Mouse (Mus musculus) lung, adult 2 months (tissue): ENCODE measurements around the gene Gimap4. TPM values are rescaled to one million over a fixed set of nuclear protein-coding genes. Genes with fewer than 3 reads are reported as not detected.
"Not testable (repeated sequence)": the region's sequence is repeated elsewhere in the genome, so short reads cannot be mapped to it uniquely, and the experiment has no call there.

Source experiments
- DNase-seq: peaks from one replicate; pipeline ENCODE4 v3.0.0; 2022
- H3K4me1 ChIP-seq: fragments of 200-500 bp; 2 replicates; pipeline ENCODE4 v1.6.1; 2011; ENCODE audit warnings: low read length; ENCODE audit not compliant: control insufficient read depth, insufficient read depth
- H3K4me3 ChIP-seq: fragments of 200-500 bp; replicated peaks from 2 replicates; pipeline ENCODE3; 2011; ENCODE audit warnings: low read depth, mild to moderate bottlenecking, control low read depth, low read length; ENCODE audit errors: extremely low read depth
- CTCF ChIP-seq: fragments of 200-500 bp; IDR thresholded peaks from 2 replicates; pipeline ENCODE4 v1.5.1; 2011; ENCODE audit warnings: mild to moderate bottlenecking, low read length, control low read depth; ENCODE audit not compliant: insufficient read depth
- POLR2A ChIP-seq: fragments of 200-500 bp; IDR thresholded peaks from 2 replicates; pipeline ENCODE4 v1.6.1; 2011; ENCODE audit warnings: low read depth, mild to moderate bottlenecking, control low read depth, low read length, borderline replicate concordance; ENCODE audit errors: extremely low read depth
- WGBS: fragments of 180-500 bp; shearing (Covaris S2); methylation state at CpG from one replicate; pipeline ENCODE4 v1.1.7; 2018; 5-methylcytosine and 5-hydroxymethylcytosine counted together
- polyA plus RNA-seq: library from polyadenylated mRNA; depleted of rRNA; stranded (reverse); fragments of >200 nt; gene quantifications from 2 replicates; pipeline ENCODE4 v1.2.3, GENCODE M21; 2012

Gimap4 gene
- polyA plus RNA-seq, 1 experiment: 58.9 TPM

DNA sequence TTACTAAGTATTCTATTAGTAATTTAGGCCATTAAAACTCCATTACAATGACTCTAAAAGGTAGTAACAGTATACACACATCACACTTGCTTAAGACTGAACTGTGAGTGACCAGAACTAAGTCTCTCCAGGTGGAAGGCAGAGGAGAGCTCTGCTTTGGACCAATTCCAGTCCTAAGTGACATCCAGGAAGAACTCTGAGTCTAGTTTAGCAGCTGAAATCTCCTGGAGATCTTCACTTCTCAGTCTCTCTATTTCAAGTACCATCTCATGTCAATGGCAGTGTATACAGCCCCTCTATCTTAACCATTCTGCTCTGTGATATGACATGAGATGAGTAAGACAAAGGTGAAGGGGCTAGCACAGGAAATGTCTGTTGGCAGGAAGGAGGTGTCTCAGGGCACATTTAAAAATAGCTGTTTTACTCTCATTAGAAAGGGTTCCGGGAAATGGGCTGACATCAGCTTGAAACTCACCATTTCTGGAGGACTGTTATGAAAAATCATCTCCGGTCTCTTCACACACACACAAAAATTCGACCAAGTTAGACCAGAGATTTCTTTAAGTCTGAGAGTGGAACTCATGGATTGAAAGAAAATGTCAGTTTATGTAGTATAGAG lies 2.8 kb upstream of the Gimap4 start:
- no peak for TF ChIP-seq CTCF
- TF ChIP-seq POLR2A: no peak
- DNase-seq: no peak
- WGBS: 42% methylated on average over 3 of the region's 3 CpGs
- Histone ChIP-seq H3K4me3 (no peak overlapping the region), H3K4me1 (peaks cover 2% of the 10 kb centered on the region)

DNA sequence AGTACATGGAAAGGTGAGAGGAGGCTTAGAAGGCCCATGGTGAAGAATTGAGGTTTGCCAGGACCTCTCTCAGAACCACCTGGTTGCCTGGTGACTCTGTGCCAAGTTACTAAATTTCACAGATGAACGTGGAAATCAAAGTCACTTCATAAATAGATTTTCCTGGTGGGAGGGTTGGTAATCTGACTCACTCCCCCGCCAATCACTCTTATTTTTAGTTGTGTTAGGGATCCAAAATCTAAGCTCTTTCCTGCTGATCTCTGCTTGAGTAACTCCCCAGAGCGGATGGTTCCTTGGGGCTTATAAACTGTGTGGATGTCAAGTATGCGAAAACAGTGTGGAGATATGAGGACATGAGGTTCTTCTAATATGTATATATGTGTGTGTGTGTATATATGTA lies 2.1 kb upstream of the Gimap4 start:
- Histone ChIP-seq H3K4me3 (no peak overlapping the region), H3K4me1 (peaks cover 2% of the 10 kb centered on the region)
- no peak for TF ChIP-seq CTCF
- TF ChIP-seq POLR2A: no peak
- DNase-seq: no peak
- 63% methylated on average over 4 of the region's 4 CpGs for WGBS

DNA sequence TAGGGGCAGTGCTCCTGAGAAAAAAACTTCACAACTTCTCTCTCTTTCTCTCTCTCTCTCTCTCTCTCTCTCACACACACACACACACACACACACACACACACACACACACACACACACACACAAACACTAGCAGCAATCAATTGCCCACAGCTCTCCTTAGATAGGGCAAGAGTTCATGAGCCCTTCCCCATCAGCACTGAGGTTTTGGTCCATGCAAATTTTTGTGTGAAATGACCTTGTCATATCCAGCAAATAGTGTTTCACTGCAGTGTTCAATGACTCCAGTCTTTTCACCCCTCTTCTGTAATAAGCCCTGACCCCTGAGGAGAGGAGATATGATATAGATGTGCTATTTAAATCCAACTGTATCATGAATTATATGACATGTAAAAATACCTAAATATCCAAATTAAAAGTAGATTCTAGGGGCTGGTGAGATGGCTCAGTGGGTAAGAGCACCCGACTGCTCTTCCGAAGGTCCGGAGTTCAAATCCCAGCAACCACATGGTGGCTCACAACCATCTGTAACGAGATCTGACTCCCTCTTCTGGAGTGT lies 1.0 kb upstream of the Gimap4 start:
- DNase-seq, H3K4me1 ChIP-seq, H3K4me3 ChIP-seq: not testable (repeated sequence)
- 86% methylated on average over 4 of the region's 4 CpGs for WGBS

DNA sequence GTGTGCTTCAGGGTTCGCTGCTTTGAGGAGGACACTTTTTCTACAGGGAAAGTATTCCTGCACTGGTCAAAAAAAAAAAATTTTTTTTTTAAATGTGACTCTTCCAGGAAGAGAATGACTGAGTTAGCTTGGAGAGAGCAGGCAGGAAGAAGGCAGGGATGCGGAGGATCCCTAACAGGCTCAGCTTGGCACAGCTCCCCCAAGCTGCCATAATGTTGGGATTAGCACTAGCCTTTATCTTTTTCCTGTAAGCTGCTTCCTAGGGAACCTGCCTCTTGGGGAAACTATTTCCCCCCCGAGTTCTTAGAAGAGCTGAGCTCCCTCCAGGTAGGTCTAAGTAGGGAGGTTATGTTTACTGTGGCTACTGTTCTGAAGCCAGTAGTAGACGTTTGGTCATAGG lies 457 bp downstream of the Gimap4 start:
- peaks cover 4% of the 10 kb centered on the region for H3K4me1 ChIP-seq
- no peak for DNase-seq
- WGBS: 37% methylated on average over 4 of the region's 4 CpGs
- 0 out of 2 replicates have a peak, but pooled peaks have one; percentile 19 for TF ChIP-seq POLR2A
- TF ChIP-seq CTCF: no peak
- H3K4me3 ChIP-seq: peak overlapping the region; percentile 63

DNA sequence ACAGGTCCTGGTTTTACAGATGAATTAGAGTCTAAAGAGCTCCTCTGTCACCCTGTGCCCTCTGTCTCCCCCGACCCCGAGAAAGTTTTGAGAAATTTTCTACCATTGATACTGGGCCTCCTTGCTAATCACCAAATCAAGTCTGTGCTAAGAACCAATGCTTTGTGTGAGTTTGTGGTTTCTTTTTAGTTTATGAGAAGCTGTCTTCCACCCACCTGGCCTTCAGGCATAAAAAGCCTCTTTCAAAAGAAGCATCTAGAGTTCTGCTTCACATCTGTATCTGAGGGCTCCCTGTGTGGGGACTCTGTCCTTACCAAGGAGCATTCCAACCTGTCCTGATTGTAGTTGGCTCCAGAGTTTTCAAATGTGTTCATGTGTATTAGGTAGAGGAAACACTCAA lies 902 bp downstream of the Gimap4 start:
- 60% methylated on average over 2 of the region's 2 CpGs for WGBS
- H3K4me1 ChIP-seq: peaks cover 4% of the 10 kb centered on the region
- H3K4me3 ChIP-seq: peak overlapping the region; percentile 63
- DNase-seq: no peak
- TF ChIP-seq CTCF (no peak), POLR2A (no peak)

DNA sequence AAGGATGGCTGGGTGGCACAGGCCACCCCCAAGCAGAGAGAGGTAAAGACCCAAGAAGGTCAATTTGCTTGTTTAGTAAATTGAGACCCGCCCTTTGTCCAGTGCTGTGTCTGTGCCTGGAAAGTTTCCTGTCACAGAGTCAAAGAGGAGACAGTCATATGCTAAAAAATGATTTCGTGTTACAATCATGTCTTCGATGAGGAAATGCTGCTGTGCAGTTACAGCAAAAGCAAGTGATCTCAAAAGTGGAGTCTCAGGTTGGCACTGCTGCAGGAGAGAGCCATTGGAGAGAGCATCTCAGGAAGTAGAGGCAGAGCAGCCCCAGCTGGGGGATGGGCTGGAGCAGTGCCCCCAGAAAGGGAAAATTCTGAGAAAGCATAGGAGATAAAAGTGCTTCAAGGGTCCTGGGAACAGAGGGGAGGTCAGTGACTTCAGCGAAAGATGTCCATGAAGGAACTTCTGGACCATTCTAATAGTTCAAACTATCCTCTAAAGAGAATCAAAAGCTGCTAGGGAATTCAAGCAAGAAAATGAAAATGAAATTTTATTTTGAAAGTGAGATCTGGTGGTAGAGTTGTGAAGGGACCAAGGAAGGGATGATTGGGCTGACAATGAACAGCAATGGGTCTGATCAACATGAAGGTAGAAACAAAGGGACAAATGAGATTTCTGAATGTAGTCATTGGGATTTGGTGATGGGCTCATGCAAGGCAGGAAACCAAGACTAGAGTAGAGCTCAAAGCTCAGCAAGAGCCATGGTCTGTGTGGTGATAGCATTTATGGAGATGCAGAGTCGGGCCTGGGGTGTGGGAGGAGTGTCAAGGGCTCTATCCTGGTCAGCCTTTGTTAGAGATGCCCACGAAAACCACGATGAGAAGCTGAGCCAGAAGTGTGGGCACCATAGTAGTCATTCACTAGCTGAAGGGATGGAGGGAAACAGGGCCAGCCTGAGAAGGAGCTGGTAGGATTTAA lies 1.6 kb downstream of the Gimap4 start:
- no peak for DNase-seq
- TF ChIP-seq CTCF: no peak
- no peak for TF ChIP-seq POLR2A
- WGBS: 45% methylated on average over 7 of the region's 7 CpGs
- Histone ChIP-seq H3K4me3 (peak overlapping the region; percentile 49), H3K4me1 (peaks cover 7% of the 10 kb centered on the region)

DNA sequence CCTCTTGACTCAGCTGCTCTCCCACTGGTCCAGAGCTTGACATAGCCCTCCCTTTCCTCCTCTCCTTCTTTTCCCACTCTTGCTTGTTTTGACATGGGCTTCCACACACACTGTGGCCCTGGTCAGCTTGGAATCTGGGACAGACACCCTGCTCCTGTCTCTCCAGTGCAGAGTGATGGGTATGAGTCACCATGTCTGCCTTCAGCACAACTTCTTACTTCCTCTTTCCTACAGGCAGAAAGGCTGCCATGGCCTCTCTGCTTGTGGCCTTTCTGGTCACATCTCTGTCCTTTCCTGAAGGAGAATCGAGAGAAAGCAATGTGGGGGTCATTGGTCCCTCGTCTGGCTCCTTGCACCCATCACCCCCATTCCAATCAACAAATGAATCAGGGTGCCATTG lies 2.7 kb downstream of the Gimap4 start:
- 57% methylated on average over 2 of the region's 2 CpGs for WGBS
- H3K4me1 ChIP-seq: peaks cover 5% of the 10 kb centered on the region
- DNase-seq: no peak
- no peak for TF ChIP-seq CTCF
- no peak for TF ChIP-seq POLR2A
- H3K4me3 ChIP-seq: peak overlapping the region; percentile 39

DNA sequence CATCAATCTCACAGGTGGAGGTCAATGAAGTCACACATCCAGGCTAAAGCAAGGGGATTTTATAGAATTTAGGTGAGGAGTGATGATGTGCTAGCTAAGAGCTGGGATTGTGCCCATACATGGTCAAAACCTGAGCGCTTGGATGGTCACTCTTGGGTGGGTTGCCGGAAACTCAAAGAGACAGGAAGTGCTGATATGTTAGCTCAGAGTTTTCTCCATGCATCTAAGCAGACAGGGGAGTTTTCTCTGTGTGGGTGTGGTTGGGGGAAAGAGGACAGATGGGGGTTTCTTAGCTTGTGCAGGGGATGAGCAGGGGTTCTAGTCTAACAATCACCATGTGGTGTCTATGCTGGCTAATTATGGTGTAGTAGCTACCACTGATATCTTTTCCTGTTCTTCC lies 5.0 kb downstream of the Gimap4 start:
- Histone ChIP-seq H3K4me1 (peaks cover 5% of the 10 kb centered on the region), H3K4me3 (no peak overlapping the region)
- no peak for DNase-seq
- WGBS: 51% methylated on average over 2 of the region's 2 CpGs
- TF ChIP-seq POLR2A: no peak
- TF ChIP-seq CTCF: no peak

DNA sequence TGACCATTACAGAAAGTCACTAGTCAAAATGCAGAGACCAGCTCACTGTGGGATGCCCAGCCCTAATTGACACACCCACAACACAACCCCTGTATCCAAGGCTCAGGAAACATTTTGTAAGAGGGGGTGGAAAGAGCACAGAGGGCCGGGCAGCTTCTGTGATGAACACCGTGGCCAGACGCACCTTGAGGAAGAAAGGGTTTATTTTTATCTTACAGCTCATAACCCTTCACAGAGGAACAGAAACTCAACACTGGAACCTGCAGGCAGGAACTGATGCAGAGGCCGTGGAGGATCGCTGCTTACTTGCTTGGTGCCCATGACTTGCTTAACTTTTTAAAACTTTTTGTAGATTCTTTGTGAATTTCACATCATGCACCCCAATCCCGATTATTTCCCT lies 8.6 kb downstream of the Gimap4 start:
- 65% methylated on average over 6 of the region's 6 CpGs for WGBS
- peaks cover 7% of the 10 kb centered on the region for H3K4me1 ChIP-seq
- TF ChIP-seq CTCF: no peak
- no peak for TF ChIP-seq POLR2A
- DNase-seq: no peak
- no peak overlapping the region for H3K4me3 ChIP-seq
